Mouse (Mus musculus) C2C12 (cell line): ENCODE measurements around the gene Nxpe4. TPM values are rescaled to one million over a fixed set of nuclear protein-coding genes. Genes with fewer than 3 reads are reported as not detected.

ENCODE experiments used
- H3K27me3 ChIP-seq: one replicate; pipeline ENCODE4 v1.6.1; 2011; ENCODE audit not compliant: control insufficient read depth, insufficient read depth, insufficient read length
- H3K36me3 ChIP-seq: one replicate; pipeline ENCODE4 v1.6.1; 2011; ENCODE audit not compliant: control insufficient read depth, insufficient read depth
- H3K4me3 ChIP-seq: one replicate; pipeline ENCODE4 v1.5.1; 2011; ENCODE audit warnings: mild to moderate bottlenecking, control low read depth; ENCODE audit not compliant: poor library complexity, insufficient read depth, severe bottlenecking
- H3K79me2 ChIP-seq: one replicate; pipeline ENCODE4 v1.6.1; 2011; ENCODE audit not compliant: control insufficient read depth, insufficient read depth
- H3K79me3 ChIP-seq: one replicate; pipeline ENCODE4 v1.6.1; 2011; ENCODE audit warnings: low read depth, control low read depth
- H3ac ChIP-seq: one replicate; pipeline ENCODE3; 2011; ENCODE audit warnings: low read depth; ENCODE audit not compliant: control insufficient read depth, insufficient read length
- CEBPB ChIP-seq: IDR thresholded peaks from one replicate; pipeline ENCODE4 v1.6.1; 2011; ENCODE audit warnings: low read depth, mild to moderate bottlenecking, control low read depth, moderate library complexity
- CTCF ChIP-seq: IDR thresholded peaks from one replicate; pipeline ENCODE4 v1.5.1; 2011; ENCODE audit not compliant: control insufficient read depth, insufficient read depth, insufficient read length
- FOSL1 ChIP-seq: IDR thresholded peaks from one replicate; pipeline ENCODE4 v1.8.0; 2011; ENCODE audit warnings: mild to moderate bottlenecking, low read length; ENCODE audit not compliant: poor library complexity, insufficient read depth, severe bottlenecking
- MAX ChIP-seq: IDR thresholded peaks from one replicate; pipeline ENCODE4 v1.6.1; 2011; ENCODE audit warnings: mild to moderate bottlenecking, control low read depth
- MYOD1 ChIP-seq: IDR thresholded peaks from one replicate; pipeline ENCODE4 v1.6.1; 2011; ENCODE audit warnings: low read depth; ENCODE audit not compliant: control insufficient read depth, insufficient read length
- MYOG ChIP-seq: IDR thresholded peaks from one replicate; pipeline ENCODE4 v1.6.1; 2011; ENCODE audit not compliant: control insufficient read depth, insufficient read length; ENCODE audit errors: extremely low read depth
- USF1 ChIP-seq: IDR thresholded peaks from one replicate; pipeline ENCODE4 v1.6.1; 2011; ENCODE audit warnings: low read depth, mild to moderate bottlenecking, control low read depth, moderate library complexity
- polyA plus RNA-seq: library from polyadenylated mRNA; unstranded; fragments of >200 nt; fragmentation: generic; extraction: Trizol; gene quantifications from one replicate; pipeline ENCODE4 v1.2.1, GENCODE M21; 2012; ENCODE audit warnings: missing spikeins

The Nxpe4 gene
- polyA plus RNA-seq, 1 experiment = 0.02 TPM

GRCm38 (mm10) chr9:48210970-48211369, 49.1 kb downstream of the Nxpe4 start:
- Histone ChIP-seq H3K4me3 (no peak overlapping the region), H3ac (no peak overlapping the region), H3K36me3 (no peaks in the 10 kb centered on the region), H3K27me3 (no peaks in the 10 kb centered on the region), H3K79me2 (no peaks in the 10 kb centered on the region), H3K79me3 (no peaks in the 10 kb centered on the region)
- TF ChIP-seq CEBPB (no peak), MAX (no peak), CTCF (no peak), MYOG (no peak), FOSL1 (no peak), MYOD1 (no peak), USF1 (no peak)

GRCm38 (mm10) chr9:48211912-48212311, 50.1 kb downstream of the Nxpe4 start:
- Histone ChIP-seq H3K27me3 (no peaks in the 10 kb centered on the region), H3K36me3 (no peaks in the 10 kb centered on the region), H3K79me3 (no peaks in the 10 kb centered on the region), H3K79me2 (no peaks in the 10 kb centered on the region), H3ac (no peak overlapping the region), H3K4me3 (no peak overlapping the region)
- TF ChIP-seq FOSL1 = no peak
- no peak for TF ChIP-seq CEBPB

- TF ChIP-seq MYOG (no peak), CTCF (no peak), MYOD1 (no peak), CEBPB (no peak), MAX (no peak), FOSL1 (no peak), USF1 (no peak)
- no peaks in the 10 kb centered on the region for H3K27me3 ChIP-seq
- no peaks in the 10 kb centered on the region for H3K36me3 ChIP-seq
- no peak overlapping the region for H3ac ChIP-seq
- H3K4me3 ChIP-seq = no peak overlapping the region
- no peaks in the 10 kb centered on the region for H3K79me2 ChIP-seq
- no peaks in the 10 kb centered on the region for H3K79me3 ChIP-seq
Observed at GRCm38 (mm10) chr9:48214751-48215150, 52.9 kb downstream of the Nxpe4 start.

GRCm38 (mm10) chr9:48216091-48217001, 54.5 kb downstream of the Nxpe4 start:
- Histone ChIP-seq H3ac (no peak overlapping the region), H3K27me3 (no peaks in the 10 kb centered on the region), H3K36me3 (no peaks in the 10 kb centered on the region), H3K79me3 (no peaks in the 10 kb centered on the region), H3K4me3 (no peak overlapping the region), H3K79me2 (no peaks in the 10 kb centered on the region)
- no peak for TF ChIP-seq USF1
- TF ChIP-seq MYOD1 = no peak
- no peak for TF ChIP-seq FOSL1
- no peak for TF ChIP-seq CTCF
- TF ChIP-seq MAX = no peak
- no peak for TF ChIP-seq CEBPB
- TF ChIP-seq MYOG = no peak

- Histone ChIP-seq H3K36me3 (no peaks in the 10 kb centered on the region), H3K27me3 (no peaks in the 10 kb centered on the region), H3K79me2 (no peaks in the 10 kb centered on the region), H3K4me3 (no peak overlapping the region), H3ac (no peak overlapping the region), H3K79me3 (no peaks in the 10 kb centered on the region)
- TF ChIP-seq MYOG (no peak), CEBPB (no peak), CTCF (no peak), MYOD1 (no peak), USF1 (no peak), FOSL1 (no peak), MAX (no peak)
Observed at GRCm38 (mm10) chr9:48230706-48231105, 68.9 kb downstream of the Nxpe4 start.

- no peak overlapping the region for H3ac ChIP-seq
- H3K27me3 ChIP-seq = peaks cover 3% of the 10 kb centered on the region
- no peaks in the 10 kb centered on the region for H3K36me3 ChIP-seq
- no peaks in the 10 kb centered on the region for H3K79me2 ChIP-seq
- H3K79me3 ChIP-seq = no peaks in the 10 kb centered on the region
- H3K4me3 ChIP-seq = no peak overlapping the region
- TF ChIP-seq MYOD1 = no peak
Observed at GRCm38 (mm10) chr9:48236455-48236854, 74.6 kb downstream of the Nxpe4 start.
